Mouse (Mus musculus): ENCODE measurements around the gene Spata31d1d. TPM values are rescaled to one million over a fixed set of nuclear protein-coding genes. Genes with fewer than 3 reads are reported as not detected.
"Not testable (repeated sequence)": the region's sequence is repeated elsewhere in the genome, so short reads cannot be mapped to it uniquely, and the experiment has no call there.

Gene Spata31d1d
- total RNA-seq, 2 experiments from 2014 or later, result not detected

- DNase-seq (ENCODE audit: low spot score in 2 of 2), result no peak
Measured at GRCm38 (mm10) chr13:59733936-59734335, 2.4 kb upstream of the Spata31d1d start.

GRCm38 (mm10) chr13:59728378-59729093 is 3.0 kb downstream of the Spata31d1d start:
- peak; percentile 84 to 87 for DNase-seq (ENCODE audit: low spot score in 2 of 2)

- DNase-seq (ENCODE audit: low spot score in 2 of 2), result no peak
Measured at GRCm38 (mm10) chr13:59726139-59726867, 5.2 kb downstream of the Spata31d1d start.

- not testable (repeated sequence) for DNase-seq (ENCODE audit: low spot score in 2 of 2)
Measured at GRCm38 (mm10) chr13:59722089-59722488, 9.5 kb downstream of the Spata31d1d start.

- no peak for DNase-seq (ENCODE audit: low spot score in 2 of 2)
Measured at GRCm38 (mm10) chr13:59719475-59719874, 12.1 kb downstream of the Spata31d1d start.

- DNase-seq (ENCODE audit: low spot score in 2 of 2), result not testable (repeated sequence)
Measured at GRCm38 (mm10) chr13:59718857-59719440, 12.6 kb downstream of the Spata31d1d start.

- no peak for DNase-seq (ENCODE audit: low spot score in 2 of 2)
Measured at GRCm38 (mm10) chr13:59713710-59714109, 17.8 kb downstream of the Spata31d1d start.

GRCm38 (mm10) chr13:59711984-59712383 is 19.6 kb downstream of the Spata31d1d start, which contains the start of gene Spata31d1b:
Spata31d1b (plus strand) TSS chr13:59712284.
- not testable (repeated sequence) for DNase-seq (ENCODE audit: low spot score in 2 of 2)

GRCm38 (mm10) chr13:59710230-59710629 is 21.3 kb downstream of the Spata31d1d start, which contains the start of gene Spata31d1a:
Spata31d1a (minus strand) TSS chr13:59710330.
- DNase-seq (ENCODE audit: low spot score in 2 of 2), result no peak

GRCm38 (mm10) chr13:59704562-59704961 is 27.0 kb downstream of the Spata31d1d start:
- peak; percentile 28 to 49 for DNase-seq (ENCODE audit: low spot score in 2 of 2)

- peak; percentile 39 to 70 for DNase-seq (ENCODE audit: low spot score in 2 of 2)
Measured at GRCm38 (mm10) chr13:59703514-59703913, 28.0 kb downstream of the Spata31d1d start.

GRCm38 (mm10) chr13:59700137-59700536 is 31.4 kb downstream of the Spata31d1d start:
- not testable (repeated sequence) for DNase-seq (ENCODE audit: low spot score in 2 of 2)

- DNase-seq (ENCODE audit: low spot score in 2 of 2), result peak in 1 of 2 experiments; percentile 36
Measured at GRCm38 (mm10) chr13:59699131-59699530, 32.4 kb downstream of the Spata31d1d start.

- no peak for DNase-seq (ENCODE audit: low spot score in 2 of 2)
Measured at GRCm38 (mm10) chr13:59695781-59696180, 35.8 kb downstream of the Spata31d1d start.

GRCm38 (mm10) chr13:59694008-59694407 is 37.5 kb downstream of the Spata31d1d start, which contains the start of gene 4921517D22Rik:
4921517D22Rik (minus strand) TSS chr13:59694108.
- DNase-seq (ENCODE audit: low spot score in 2 of 2), result no peak

GRCm38 (mm10) chr13:59691478-59691877 is 40.1 kb downstream of the Spata31d1d start:
- no peak for DNase-seq (ENCODE audit: low spot score in 2 of 2)

- DNase-seq (ENCODE audit: low spot score in 2 of 2), result no peak
Measured at GRCm38 (mm10) chr13:59690576-59690975, 41.0 kb downstream of the Spata31d1d start.

- no peak for DNase-seq (ENCODE audit: low spot score in 2 of 2)
Measured at GRCm38 (mm10) chr13:59689843-59690242, 41.7 kb downstream of the Spata31d1d start.

GRCm38 (mm10) chr13:59689313-59689712 is 42.2 kb downstream of the Spata31d1d start:
- no peak for DNase-seq (ENCODE audit: low spot score in 2 of 2)

- peak; percentile 22 to 30 for DNase-seq (ENCODE audit: low spot score in 2 of 2)
Measured at GRCm38 (mm10) chr13:59688338-59688770, 43.2 kb downstream of the Spata31d1d start.

- no peak for DNase-seq (ENCODE audit: low spot score in 2 of 2)
Measured at GRCm38 (mm10) chr13:59685236-59685635, 46.3 kb downstream of the Spata31d1d start.

- no peak for DNase-seq (ENCODE audit: low spot score in 2 of 2)
Measured at GRCm38 (mm10) chr13:59682629-59683028, 48.9 kb downstream of the Spata31d1d start.

All from left cerebral cortex, adult 18-20 months (tissue).